Mouse (Mus musculus) midbrain, embryonic 12.5 days (tissue): ENCODE data around the gene Lysmd3. TPM values are rescaled to one million over a fixed set of nuclear protein-coding genes. Genes with fewer than 3 reads are reported as not detected.

ENCODE experiments used
- ATAC-seq: fragments of 200-750 bp; cut with Nextera tagmentation; 2 replicates; pipeline ENCODE4 v1.8.0; 2017; ENCODE audit warnings: low read depth, moderate TSS enrichment, moderate library complexity; ENCODE audit not compliant: low FRiP score
- H3K27ac ChIP-seq: fragments of 300-500 bp; sonication (generic); replicated peaks from 2 replicates; pipeline ENCODE4 v1.5.1; 2016; ENCODE audit warnings: mild to moderate bottlenecking
- H3K27me3 ChIP-seq: fragments of 300-500 bp; sonication (generic); 2 replicates; pipeline ENCODE4 v1.6.1; 2016; ENCODE audit warnings: mild to moderate bottlenecking
- H3K36me3 ChIP-seq: fragments of 300-500 bp; sonication (generic); 2 replicates; pipeline ENCODE4 v1.6.1; 2016
- H3K4me1 ChIP-seq: fragments of 300-500 bp; sonication (generic); 2 replicates; pipeline ENCODE4 v1.6.1; 2016
- H3K4me2 ChIP-seq: fragments of 300-500 bp; sonication (generic); replicated peaks from 2 replicates; pipeline ENCODE4 v1.6.1; 2016; ENCODE audit warnings: mild to moderate bottlenecking, moderate library complexity
- H3K4me3 ChIP-seq: fragments of 300-500 bp; sonication (generic); 2 replicates; pipeline ENCODE4 v1.5.1; 2016; ENCODE audit warnings: mild to moderate bottlenecking
- H3K9ac ChIP-seq: fragments of 300-500 bp; sonication (generic); replicated peaks from 2 replicates; pipeline ENCODE4 v1.6.1; 2016; ENCODE audit warnings: mild to moderate bottlenecking, moderate library complexity
- H3K9me3 ChIP-seq: fragments of 300-500 bp; sonication (generic); 2 replicates; pipeline ENCODE4 v1.6.1; 2016; ENCODE audit warnings: mild to moderate bottlenecking
- WGBS: fragments of 180-500 bp; shearing (Covaris S2); methylation state at CpG from one replicate; pipeline ENCODE4 v1.1.7; 2016; 5-methylcytosine and 5-hydroxymethylcytosine counted together
- polyA plus RNA-seq: library from polyadenylated mRNA; unstranded; fragments of >200 nt; fragmentation: Nextera tagmentation; extraction: Ambion mirVana; gene quantifications from 2 replicates; pipeline ENCODE4 v1.2.1, GENCODE M21; 2016

Gene Lysmd3
- polyA plus RNA-seq, 1 experiment from 2014 or later = 27.6 TPM

GRCm38 (mm10) chr13:81684258-81684657, 26.8 kb downstream of the Lysmd3 start:
- 91% methylated on average over 5 of the region's 5 CpGs for WGBS
- Histone ChIP-seq H3K27ac (no peak overlapping the region), H3K4me2 (no peak overlapping the region), H3K4me3 (no peak overlapping the region), H3K27me3 (no peaks in the 10 kb centered on the region), H3K36me3 (no peaks in the 10 kb centered on the region), H3K4me1 (peaks cover 3% of the 10 kb centered on the region; the same call in 1 of the 2 replicates), H3K9me3 (no peaks in the 10 kb centered on the region), H3K9ac (no peak overlapping the region)
- ATAC-seq = no peak

GRCm38 (mm10) chr13:81684884-81685283, 27.4 kb downstream of the Lysmd3 start:
- Histone ChIP-seq H3K4me1 (peaks cover 3% of the 10 kb centered on the region; the same call in 1 of the 2 replicates), H3K4me3 (no peak overlapping the region), H3K9ac (no peak overlapping the region), H3K27ac (no peak overlapping the region), H3K36me3 (0 out of 2 replicates have a peak, but pooled peaks cover 5% of the 10 kb centered on the region), H3K9me3 (no peaks in the 10 kb centered on the region), H3K4me2 (no peak overlapping the region), H3K27me3 (no peaks in the 10 kb centered on the region)
- ATAC-seq = no peak
- 94% methylated on average over 3 of the region's 3 CpGs for WGBS

GRCm38 (mm10) chr13:81689587-81689986, 32.1 kb downstream of the Lysmd3 start:
- Histone ChIP-seq H3K9me3 (no peaks in the 10 kb centered on the region), H3K4me1 (no peaks in the 10 kb centered on the region), H3K27ac (no peak overlapping the region), H3K27me3 (no peaks in the 10 kb centered on the region), H3K9ac (no peak overlapping the region), H3K4me2 (no peak overlapping the region), H3K4me3 (no peak overlapping the region), H3K36me3 (0 out of 2 replicates have a peak, but pooled peaks cover 5% of the 10 kb centered on the region)
- ATAC-seq = no peak
- WGBS = 89% methylated on average over 3 of the region's 3 CpGs

- Histone ChIP-seq H3K4me1 (no peaks in the 10 kb centered on the region), H3K4me2 (no peak overlapping the region), H3K9ac (no peak overlapping the region), H3K27me3 (no peaks in the 10 kb centered on the region), H3K4me3 (no peak overlapping the region), H3K27ac (no peak overlapping the region), H3K36me3 (0 out of 2 replicates have a peak, but pooled peaks cover 5% of the 10 kb centered on the region), H3K9me3 (no peaks in the 10 kb centered on the region)
- ATAC-seq = no peak
- WGBS = 80% methylated on average over 10 of the region's 10 CpGs
Observed at GRCm38 (mm10) chr13:81690477-81690876, 33.0 kb downstream of the Lysmd3 start.

GRCm38 (mm10) chr13:81691606-81692005, 34.1 kb downstream of the Lysmd3 start:
- 55% methylated on average over 9 of the region's 9 CpGs for WGBS
- H3K36me3 ChIP-seq = 0 out of 2 replicates have a peak, but pooled peaks cover 5% of the 10 kb centered on the region
- H3K9ac ChIP-seq = no peak overlapping the region
- H3K4me2 ChIP-seq = no peak overlapping the region
- no peaks in the 10 kb centered on the region for H3K27me3 ChIP-seq
- no peak overlapping the region for H3K4me3 ChIP-seq
- peak; percentile 47; the same call in 1 of the 2 replicates for ATAC-seq
- 0 out of 2 replicates have a peak overlapping the region, but pooled peaks have one; percentile 17 for H3K27ac ChIP-seq
- H3K9me3 ChIP-seq = no peaks in the 10 kb centered on the region
- H3K4me1 ChIP-seq = no peaks in the 10 kb centered on the region

- Histone ChIP-seq H3K27me3 (no peaks in the 10 kb centered on the region), H3K36me3 (0 out of 2 replicates have a peak, but pooled peaks cover 3% of the 10 kb centered on the region), H3K4me3 (no peak overlapping the region), H3K9me3 (no peaks in the 10 kb centered on the region), H3K27ac (no peak overlapping the region), H3K4me2 (no peak overlapping the region), H3K4me1 (no peaks in the 10 kb centered on the region), H3K9ac (no peak overlapping the region)
- 92% methylated on average over 12 of the region's 12 CpGs for WGBS
- ATAC-seq = no peak
Observed at GRCm38 (mm10) chr13:81694446-81694845, 37.0 kb downstream of the Lysmd3 start.

- H3K27me3 ChIP-seq = no peaks in the 10 kb centered on the region
- 0 out of 2 replicates have a peak, but pooled peaks cover 4% of the 10 kb centered on the region for H3K36me3 ChIP-seq
- no peak for ATAC-seq
- no peak overlapping the region for H3K27ac ChIP-seq
- H3K4me3 ChIP-seq = no peak overlapping the region
- no peak overlapping the region for H3K4me2 ChIP-seq
- no peaks in the 10 kb centered on the region for H3K9me3 ChIP-seq
- H3K9ac ChIP-seq = no peak overlapping the region
- 79% methylated on average over 7 of the region's 7 CpGs for WGBS
- H3K4me1 ChIP-seq = no peaks in the 10 kb centered on the region
Observed at GRCm38 (mm10) chr13:81703148-81703547, 45.7 kb downstream of the Lysmd3 start.

- Histone ChIP-seq H3K9me3 (no peaks in the 10 kb centered on the region), H3K4me3 (no peak overlapping the region), H3K27ac (no peak overlapping the region), H3K4me1 (no peaks in the 10 kb centered on the region), H3K4me2 (no peak overlapping the region), H3K27me3 (no peaks in the 10 kb centered on the region), H3K36me3 (0 out of 2 replicates have a peak, but pooled peaks cover 4% of the 10 kb centered on the region), H3K9ac (no peak overlapping the region)
- ATAC-seq = no peak
- 88% methylated on average over 9 of the region's 9 CpGs for WGBS
Observed at GRCm38 (mm10) chr13:81703621-81704020, 46.2 kb downstream of the Lysmd3 start.

- no peak overlapping the region for H3K9ac ChIP-seq
- WGBS = 93% methylated on average over 5 of the region's 5 CpGs
- ATAC-seq = no peak
- H3K27me3 ChIP-seq = no peaks in the 10 kb centered on the region
- H3K9me3 ChIP-seq = no peaks in the 10 kb centered on the region
- no peak overlapping the region for H3K4me2 ChIP-seq
- 0 out of 2 replicates have a peak, but pooled peaks cover 4% of the 10 kb centered on the region for H3K36me3 ChIP-seq
- H3K4me3 ChIP-seq = no peak overlapping the region
- H3K4me1 ChIP-seq = peaks cover 10% of the 10 kb centered on the region; the same call in 1 of the 2 replicates
- no peak overlapping the region for H3K27ac ChIP-seq
Observed at GRCm38 (mm10) chr13:81706311-81706710, 48.8 kb downstream of the Lysmd3 start.

- ATAC-seq = no peak
- Histone ChIP-seq H3K4me1 (peaks cover 22% of the 10 kb centered on the region), H3K9ac (no peak overlapping the region), H3K4me3 (peak overlapping the region; percentile 67), H3K36me3 (no peaks in the 10 kb centered on the region), H3K9me3 (no peaks in the 10 kb centered on the region), H3K4me2 (peak overlapping the region; percentile 98), H3K27ac (no peak overlapping the region), H3K27me3 (peaks cover 5% of the 10 kb centered on the region)
- WGBS = 12% methylated on average over 4 of the region's 4 CpGs
Observed at GRCm38 (mm10) chr13:81709805-81710204, 52.3 kb downstream of the Lysmd3 start.

GRCm38 (mm10) chr13:81710266-81710665, 52.8 kb downstream of the Lysmd3 start:
- ATAC-seq = no peak
- H3K4me2 ChIP-seq = peak overlapping the region; percentile 98
- H3K4me1 ChIP-seq = peaks cover 22% of the 10 kb centered on the region
- H3K36me3 ChIP-seq = no peaks in the 10 kb centered on the region
- H3K27me3 ChIP-seq = peaks cover 5% of the 10 kb centered on the region
- H3K9me3 ChIP-seq = no peaks in the 10 kb centered on the region
- H3K4me3 ChIP-seq = peak overlapping the region; percentile 67
- no peak overlapping the region for H3K27ac ChIP-seq
- peak overlapping the region; percentile 67 for H3K9ac ChIP-seq
- WGBS = 2% methylated on average over 7 of the region's 7 CpGs

- H3K27ac ChIP-seq = peak within 1 kb of the TSS; percentile 73
- H3K9ac ChIP-seq = peak within 1 kb of the TSS; percentile 67
- peaks cover 22% of the 10 kb centered on the region for H3K4me1 ChIP-seq
- under 1% methylated on average over 61 of the region's 61 CpGs for WGBS
- ATAC-seq = peak; percentile 97
- no peaks in the 10 kb centered on the region for H3K9me3 ChIP-seq
- peak within 1 kb of the TSS; percentile 98 for H3K4me2 ChIP-seq
- no peaks in the 10 kb centered on the region for H3K36me3 ChIP-seq
- peak within 1 kb of the TSS; percentile 67 for H3K4me3 ChIP-seq
- H3K27me3 ChIP-seq = peaks cover 5% of the 10 kb centered on the region
Observed at GRCm38 (mm10) chr13:81710775-81711545, 53.5 kb downstream of the Lysmd3 start, which contains the start of the genes Polr3g and Mblac2. Polr3g (minus strand) TSS chr13:81711013. Mblac2 (plus strand) TSS chr13:81711341.
